Mouse (Mus musculus): Measurements from ENCODE around the gene Zfp212. TPM values are rescaled to one million over a fixed set of nuclear protein-coding genes. Genes with fewer than 3 reads are reported as not detected.

Zfp212 gene
- polyA plus RNA-seq, 1 experiment from 2014 or later: 20.2 TPM

DNA sequence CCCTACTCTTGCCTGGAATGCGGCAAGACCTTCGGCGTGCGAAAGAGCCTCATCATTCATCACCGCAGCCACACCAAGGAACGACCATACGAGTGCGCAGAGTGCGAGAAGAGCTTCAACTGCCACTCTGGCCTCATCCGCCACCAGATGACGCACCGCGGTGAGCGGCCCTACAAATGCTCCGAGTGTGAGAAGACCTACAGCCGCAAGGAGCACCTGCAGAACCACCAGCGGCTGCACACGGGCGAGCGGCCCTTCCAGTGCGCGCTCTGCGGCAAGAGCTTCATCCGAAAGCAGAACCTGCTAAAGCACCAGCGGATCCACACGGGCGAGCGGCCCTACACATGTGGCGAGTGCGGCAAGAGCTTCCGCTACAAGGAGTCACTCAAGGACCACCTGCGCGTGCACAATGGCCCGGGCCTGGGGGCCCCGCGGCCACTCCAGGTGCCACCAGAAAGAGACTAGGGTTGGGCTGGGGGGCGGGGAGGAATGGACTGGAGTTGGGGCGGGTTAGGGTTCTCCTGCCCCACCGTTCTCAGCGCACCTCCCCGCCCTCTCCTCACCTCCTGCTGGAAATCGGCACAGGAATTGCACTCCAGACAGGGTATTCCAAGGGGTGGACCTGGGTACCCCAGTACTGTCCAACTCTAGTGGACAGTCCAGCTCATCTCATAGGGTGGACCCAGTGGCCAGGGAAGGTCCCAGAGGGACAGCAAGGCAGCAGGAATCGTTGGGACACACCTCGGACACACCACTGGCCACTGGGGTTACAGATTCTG, 15.2 kb upstream of the Zfp212 start:
- Histone ChIP-seq H3K4me3 (peak overlapping the region; percentile 20), H3K27me3 (ENCODE audit: poor library complexity, severe bottlenecking) (peaks cover 49% of the 10 kb centered on the region), H3K9me3 (peaks cover 4% of the 10 kb centered on the region; the same call in 1 of the 2 replicates), H3K27ac (no peak overlapping the region), H3K4me1 (peaks cover 9% of the 10 kb centered on the region), H3K36me3 (replicated peaks) (peaks cover 82% of the 10 kb centered on the region)
- 43% methylated on average over 44 of the region's 44 CpGs for WGBS
- DNase-seq (ENCODE audit: extremely low spot score, low spot score): peak; percentile 22

GRCm38 (mm10) chr6:47906326-47906725, 13.9 kb upstream of the Zfp212 start:
- Histone ChIP-seq H3K4me3 (no peak overlapping the region), H3K9me3 (peaks cover 4% of the 10 kb centered on the region; the same call in 1 of the 2 replicates), H3K27ac (no peak overlapping the region), H3K36me3 (replicated peaks) (peaks cover 70% of the 10 kb centered on the region), H3K27me3 (ENCODE audit: poor library complexity, severe bottlenecking) (peaks cover 49% of the 10 kb centered on the region), H3K4me1 (peaks cover 9% of the 10 kb centered on the region)
- DNase-seq (ENCODE audit: extremely low spot score, low spot score): no peak
- 91% methylated on average over 5 of the region's 5 CpGs for WGBS

DNA sequence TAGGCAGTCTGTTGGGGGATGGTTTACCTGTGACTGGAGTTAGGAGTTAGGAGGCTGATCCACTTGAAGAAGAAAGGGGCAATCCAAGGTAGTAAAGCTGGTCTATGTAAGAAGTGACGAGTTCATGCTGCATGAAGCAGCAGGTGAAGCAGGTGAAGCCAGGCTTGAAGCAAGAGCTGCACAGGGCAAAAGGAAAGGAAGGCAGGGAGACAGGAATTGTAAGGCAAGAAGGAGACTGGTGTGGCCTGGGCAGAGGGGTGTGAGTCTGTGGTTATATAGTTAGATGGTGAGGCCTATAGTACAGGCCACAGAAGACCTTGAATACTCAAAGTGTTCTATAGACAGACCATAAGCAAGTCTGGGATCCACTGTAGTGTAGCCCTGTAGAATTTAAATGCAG, 11.3 kb upstream of the Zfp212 start:
- 88% methylated on average over 1 of the region's 1 CpGs for WGBS
- Histone ChIP-seq H3K4me1 (peaks cover 9% of the 10 kb centered on the region), H3K4me3 (no peak overlapping the region), H3K36me3 (replicated peaks) (peaks cover 43% of the 10 kb centered on the region), H3K27ac (no peak overlapping the region), H3K27me3 (ENCODE audit: poor library complexity, severe bottlenecking) (peaks cover 27% of the 10 kb centered on the region), H3K9me3 (peaks cover 4% of the 10 kb centered on the region; the same call in 1 of the 2 replicates)
- no peak for DNase-seq (ENCODE audit: extremely low spot score, low spot score)

DNA sequence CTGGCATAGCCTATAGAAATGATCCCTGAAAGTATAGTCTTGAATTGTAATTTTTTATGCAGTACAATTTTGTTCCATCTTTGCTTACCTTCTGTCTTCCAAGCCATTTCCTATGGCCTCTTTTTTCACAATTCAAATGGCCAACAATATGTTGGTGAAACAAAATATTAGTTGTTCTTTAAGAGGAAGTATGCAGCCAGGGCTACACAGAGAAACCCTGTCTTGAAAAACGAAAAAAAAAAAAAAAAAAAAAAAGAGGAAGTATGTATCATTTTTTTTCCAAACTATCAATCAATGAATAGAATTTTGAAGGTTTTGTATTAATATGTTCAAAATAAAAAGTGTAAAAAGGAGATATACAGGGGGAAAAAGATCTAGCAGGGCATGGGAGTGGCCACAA, 8.6 kb upstream of the Zfp212 start:
- Histone ChIP-seq H3K9me3 (no peaks in the 10 kb centered on the region), H3K27ac (no peak overlapping the region), H3K4me3 (no peak overlapping the region), H3K36me3 (replicated peaks) (peaks cover 16% of the 10 kb centered on the region), H3K27me3 (ENCODE audit: poor library complexity, severe bottlenecking) (0 out of 2 replicates have a peak, but pooled peaks cover under 1% of the 10 kb centered on the region), H3K4me1 (no peaks in the 10 kb centered on the region)
- no peak for DNase-seq (ENCODE audit: extremely low spot score, low spot score)
- 57% methylated on average over 1 of the region's 1 CpGs for WGBS

DNA sequence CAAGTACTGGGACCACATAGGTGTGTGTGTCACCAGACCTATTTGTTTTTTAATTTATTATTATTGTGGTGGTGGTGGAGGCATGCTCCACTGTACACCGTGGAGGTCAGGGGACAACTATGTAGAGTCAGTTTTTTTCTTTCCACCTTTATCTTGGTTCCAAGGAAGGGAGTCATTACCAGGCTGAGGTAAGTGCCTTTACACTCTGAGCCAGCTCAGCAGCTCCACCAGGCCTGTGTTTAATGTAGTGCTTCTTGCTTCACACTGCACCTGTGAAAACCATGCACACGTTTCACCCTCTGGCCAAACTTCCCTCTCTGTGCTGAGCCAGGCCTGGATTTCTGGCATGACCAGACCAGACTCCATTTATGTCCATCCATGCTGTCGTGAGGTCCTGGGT, 7.3 kb upstream of the Zfp212 start:
- peaks cover 3% of the 10 kb centered on the region for H3K36me3 ChIP-seq (replicated peaks)
- H3K4me3 ChIP-seq: no peak overlapping the region
- no peaks in the 10 kb centered on the region for H3K4me1 ChIP-seq
- H3K27ac ChIP-seq: no peak overlapping the region
- H3K9me3 ChIP-seq: no peaks in the 10 kb centered on the region
- no peak for DNase-seq (ENCODE audit: extremely low spot score, low spot score)
- WGBS: 69% methylated on average over 3 of the region's 3 CpGs
- no peaks in the 10 kb centered on the region for H3K27me3 ChIP-seq (ENCODE audit: poor library complexity, severe bottlenecking)

- Histone ChIP-seq H3K4me3 (no peak overlapping the region), H3K27me3 (ENCODE audit: poor library complexity, severe bottlenecking) (no peaks in the 10 kb centered on the region), H3K27ac (no peak overlapping the region), H3K4me1 (peaks cover 16% of the 10 kb centered on the region), H3K9me3 (no peaks in the 10 kb centered on the region), H3K36me3 (replicated peaks) (no peaks in the 10 kb centered on the region)
- no peak for DNase-seq (ENCODE audit: extremely low spot score, low spot score)
- WGBS: 83% methylated on average over 5 of the region's 5 CpGs
Measured at GRCm38 (mm10) chr6:47917051-47917450, 3.2 kb upstream of the Zfp212 start.

GRCm38 (mm10) chr6:47918768-47919274, 1.5 kb upstream of the Zfp212 start:
- Histone ChIP-seq H3K4me3 (no peak overlapping the region), H3K9me3 (no peaks in the 10 kb centered on the region), H3K4me1 (peaks cover 19% of the 10 kb centered on the region), H3K27ac (no peak overlapping the region), H3K36me3 (replicated peaks) (peaks cover 2% of the 10 kb centered on the region; the same call in 1 of the 2 replicates), H3K27me3 (ENCODE audit: poor library complexity, severe bottlenecking) (no peaks in the 10 kb centered on the region)
- WGBS: 79% methylated on average over 3 of the region's 3 CpGs
- no peak for DNase-seq (ENCODE audit: extremely low spot score, low spot score)

DNA sequence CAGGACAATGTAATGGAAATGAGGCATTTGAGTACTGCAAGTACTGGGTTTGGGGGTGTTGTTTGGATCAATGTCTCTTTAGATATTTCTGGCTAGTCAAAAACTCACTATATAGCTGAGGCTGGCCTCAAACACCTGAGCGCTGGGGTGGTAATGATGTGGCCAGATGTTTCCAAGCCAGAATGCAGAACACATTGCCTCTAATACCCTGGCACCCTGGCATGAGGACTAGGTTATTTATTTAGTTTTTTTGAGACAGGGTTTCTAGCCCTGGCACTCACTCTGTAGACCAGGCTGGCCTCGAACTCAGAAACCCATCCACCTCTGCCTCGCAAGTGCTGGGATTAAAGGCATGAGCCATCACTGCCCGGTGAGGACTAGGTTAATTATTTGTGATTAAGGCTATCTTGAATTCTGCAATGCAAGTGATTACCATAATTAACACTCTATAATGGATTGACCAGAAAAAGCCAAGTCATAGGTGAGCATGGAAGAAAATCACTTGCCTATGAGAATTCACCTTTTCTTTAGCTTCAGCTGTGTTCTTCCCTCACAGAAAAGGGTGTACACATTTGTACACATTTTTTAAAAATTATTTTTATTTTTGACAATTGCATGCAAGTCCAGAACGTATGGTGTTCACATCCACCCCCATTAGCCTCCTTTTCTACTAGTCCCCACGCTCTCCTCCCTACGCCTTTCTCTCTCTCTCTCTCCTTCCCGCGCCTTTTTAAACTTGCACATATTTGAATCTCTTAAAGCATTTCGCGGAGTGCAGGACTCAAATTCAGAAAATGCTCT, 430 bp upstream of the Zfp212 start:
- Histone ChIP-seq H3K4me3 (peak overlapping the region; percentile 86), H3K27ac (peak overlapping the region; percentile 96), H3K4me1 (peaks cover 19% of the 10 kb centered on the region), H3K36me3 (replicated peaks) (peaks cover 2% of the 10 kb centered on the region; the same call in 1 of the 2 replicates), H3K9me3 (no peaks in the 10 kb centered on the region), H3K27me3 (ENCODE audit: poor library complexity, severe bottlenecking) (no peaks in the 10 kb centered on the region)
- no peak for DNase-seq (ENCODE audit: extremely low spot score, low spot score)
- WGBS: 29% methylated on average over 11 of the region's 11 CpGs

DNA sequence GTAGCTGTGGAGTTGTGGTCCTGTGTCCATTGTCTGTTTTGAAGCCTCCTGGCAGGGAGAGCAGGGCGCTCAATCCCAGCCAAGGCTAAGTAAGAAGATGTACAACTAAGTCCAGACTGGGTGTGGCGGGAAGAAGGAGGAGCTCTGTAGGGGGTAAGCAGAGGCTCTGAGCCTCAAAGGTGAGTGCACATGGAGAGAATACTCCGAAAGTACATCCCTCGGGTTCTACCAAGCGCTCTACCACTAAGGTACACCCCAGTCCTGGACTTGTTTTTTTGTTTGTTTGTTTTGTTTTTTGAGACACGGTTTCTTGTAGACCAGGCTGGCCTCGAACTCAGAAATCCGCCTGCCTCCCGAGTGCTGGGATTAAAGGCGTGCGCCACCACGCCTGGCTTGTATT, 22.2 kb downstream of the Zfp212 start:
- peak overlapping the region; percentile 52 for H3K4me3 ChIP-seq
- H3K27me3 ChIP-seq (ENCODE audit: poor library complexity, severe bottlenecking): peaks cover 6% of the 10 kb centered on the region; the same call in 1 of the 2 replicates
- WGBS: 53% methylated on average over 12 of the region's 12 CpGs
- H3K9me3 ChIP-seq: peaks cover 12% of the 10 kb centered on the region; the same call in 1 of the 2 replicates
- peaks cover 20% of the 10 kb centered on the region for H3K36me3 ChIP-seq (replicated peaks)
- H3K4me1 ChIP-seq: peaks cover 14% of the 10 kb centered on the region
- H3K27ac ChIP-seq: peak overlapping the region; percentile 90
- DNase-seq (ENCODE audit: extremely low spot score, low spot score): no peak

DNA sequence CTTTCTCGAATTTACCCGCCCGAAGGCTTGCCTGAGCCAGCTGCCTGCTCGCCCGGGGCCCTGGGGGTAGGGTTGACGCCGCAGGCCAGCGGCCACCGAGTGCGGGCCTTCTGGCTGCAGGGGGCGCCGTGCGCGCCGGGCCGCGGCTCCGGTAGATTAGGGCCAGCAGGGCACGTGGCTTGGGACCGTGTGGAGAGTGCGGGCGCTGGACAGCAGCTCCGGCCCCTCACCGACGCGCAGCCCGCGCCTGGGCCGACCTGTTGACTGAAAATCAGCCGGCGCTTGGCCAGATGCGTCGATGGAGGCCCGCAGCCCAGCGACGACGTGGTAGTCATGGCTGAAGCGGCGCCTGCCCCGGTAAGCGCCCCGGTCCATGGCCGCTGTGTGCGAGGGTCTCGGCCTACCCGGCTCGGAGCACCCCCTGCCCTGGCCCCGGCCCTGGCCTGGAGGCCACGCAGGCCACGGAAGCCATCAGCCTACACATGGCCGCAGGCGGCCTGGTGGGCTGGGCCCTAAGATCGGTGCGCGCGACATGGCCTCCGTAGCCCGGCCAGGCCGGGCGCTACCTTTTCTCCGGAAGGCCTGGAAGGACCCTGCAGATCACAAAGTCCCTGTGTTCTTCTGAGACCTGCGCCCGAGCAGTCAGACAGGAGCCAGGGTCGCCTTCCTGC, 22.9 kb downstream of the Zfp212 start:
- DNase-seq (ENCODE audit: extremely low spot score, low spot score): peak; percentile 78
- peak overlapping the region; percentile 52 for H3K4me3 ChIP-seq
- H3K27me3 ChIP-seq (ENCODE audit: poor library complexity, severe bottlenecking): peaks cover 6% of the 10 kb centered on the region; the same call in 1 of the 2 replicates
- WGBS: 9% methylated on average over 64 of the region's 64 CpGs
- H3K9me3 ChIP-seq: peaks cover 12% of the 10 kb centered on the region; the same call in 1 of the 2 replicates
- peaks cover 14% of the 10 kb centered on the region for H3K4me1 ChIP-seq
- H3K27ac ChIP-seq: peak overlapping the region; percentile 90
- peaks cover 20% of the 10 kb centered on the region for H3K36me3 ChIP-seq (replicated peaks)

- peaks cover 20% of the 10 kb centered on the region for H3K36me3 ChIP-seq (replicated peaks)
- peaks cover 6% of the 10 kb centered on the region; the same call in 1 of the 2 replicates for H3K27me3 ChIP-seq (ENCODE audit: poor library complexity, severe bottlenecking)
- H3K4me1 ChIP-seq: peaks cover 14% of the 10 kb centered on the region
- H3K4me3 ChIP-seq: peak overlapping the region; percentile 52
- peaks cover 12% of the 10 kb centered on the region; the same call in 1 of the 2 replicates for H3K9me3 ChIP-seq
- H3K27ac ChIP-seq: peak overlapping the region; percentile 90
- WGBS: 89% methylated on average over 3 of the region's 3 CpGs
- DNase-seq (ENCODE audit: extremely low spot score, low spot score): no peak
Measured at GRCm38 (mm10) chr6:47943721-47944120, 23.4 kb downstream of the Zfp212 start.

GRCm38 (mm10) chr6:47947388-47947787, 27.1 kb downstream of the Zfp212 start:
- Histone ChIP-seq H3K36me3 (replicated peaks) (peaks cover 23% of the 10 kb centered on the region), H3K4me1 (peaks cover 13% of the 10 kb centered on the region)
- no peak for DNase-seq (ENCODE audit: extremely low spot score, low spot score)

More at GRCm38 (mm10) chr6:47947388-47947787, 27.1 kb downstream of the Zfp212 start:
- Histone ChIP-seq H3K27me3 (ENCODE audit: poor library complexity, severe bottlenecking) (peaks cover 9% of the 10 kb centered on the region), H3K4me3 (no peak overlapping the region), H3K27ac (no peak overlapping the region), H3K9me3 (peaks cover 12% of the 10 kb centered on the region; the same call in 1 of the 2 replicates)
- whole genome bisulfite sequencing: 94% methylated on average over 4 of the region's 4 CpGs
